Mouse (Mus musculus): ENCODE data around the gene Dis3l. TPM values are rescaled to one million over a fixed set of nuclear protein-coding genes. Genes with fewer than 3 reads are reported as not detected.
A peak's percentile ranks its signal among the peaks of the same experiment; 100 is the strongest.

The Dis3l gene
- polyA plus RNA-seq, 1 experiment = 16.9 TPM

DNA sequence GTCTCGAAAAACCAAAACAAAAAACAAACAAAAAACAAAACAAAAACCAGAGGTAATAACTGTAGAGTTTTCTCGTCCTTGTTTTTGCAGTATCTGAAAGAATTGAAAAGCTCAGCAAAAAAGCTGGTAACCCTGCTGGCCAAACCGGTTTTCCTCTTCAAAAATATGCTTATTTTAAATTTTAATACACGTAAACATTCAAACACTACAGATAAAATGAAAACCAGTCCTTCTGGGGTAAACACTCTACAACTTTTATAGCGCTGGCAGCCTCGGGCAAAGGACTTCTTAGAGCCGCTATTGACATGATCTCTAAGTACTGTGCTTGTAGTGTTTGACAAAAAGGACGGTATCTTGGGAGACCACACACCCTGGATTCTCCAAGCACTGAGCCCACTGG is 583 bp upstream of the Dis3l start:
- TF ChIP-seq CTCF (IDR thresholded peaks at IDR 0.05; ENCODE audit: control insufficient read depth, insufficient read depth, low read length) = no peak
- no peak for TF ChIP-seq POLR2A (IDR thresholded peaks at IDR 0.05; ENCODE audit: borderline replicate concordance, control insufficient read depth, low read depth, low read length)
- Histone ChIP-seq H3K4me1 (ENCODE audit: control insufficient read depth, insufficient read depth, low read length) (no peaks in the 10 kb centered on the region; the same call in 1 of the 2 replicates), H3K27ac (ENCODE audit: control insufficient read depth, insufficient read depth, low read depth, low read length, poor library complexity) (no peak overlapping the region), H3K4me3 (replicated peaks; ENCODE audit: control insufficient read depth, low read depth, low read length) (no peak overlapping the region)
- 74% methylated on average over 8 of the region's 8 CpGs for WGBS

DNA sequence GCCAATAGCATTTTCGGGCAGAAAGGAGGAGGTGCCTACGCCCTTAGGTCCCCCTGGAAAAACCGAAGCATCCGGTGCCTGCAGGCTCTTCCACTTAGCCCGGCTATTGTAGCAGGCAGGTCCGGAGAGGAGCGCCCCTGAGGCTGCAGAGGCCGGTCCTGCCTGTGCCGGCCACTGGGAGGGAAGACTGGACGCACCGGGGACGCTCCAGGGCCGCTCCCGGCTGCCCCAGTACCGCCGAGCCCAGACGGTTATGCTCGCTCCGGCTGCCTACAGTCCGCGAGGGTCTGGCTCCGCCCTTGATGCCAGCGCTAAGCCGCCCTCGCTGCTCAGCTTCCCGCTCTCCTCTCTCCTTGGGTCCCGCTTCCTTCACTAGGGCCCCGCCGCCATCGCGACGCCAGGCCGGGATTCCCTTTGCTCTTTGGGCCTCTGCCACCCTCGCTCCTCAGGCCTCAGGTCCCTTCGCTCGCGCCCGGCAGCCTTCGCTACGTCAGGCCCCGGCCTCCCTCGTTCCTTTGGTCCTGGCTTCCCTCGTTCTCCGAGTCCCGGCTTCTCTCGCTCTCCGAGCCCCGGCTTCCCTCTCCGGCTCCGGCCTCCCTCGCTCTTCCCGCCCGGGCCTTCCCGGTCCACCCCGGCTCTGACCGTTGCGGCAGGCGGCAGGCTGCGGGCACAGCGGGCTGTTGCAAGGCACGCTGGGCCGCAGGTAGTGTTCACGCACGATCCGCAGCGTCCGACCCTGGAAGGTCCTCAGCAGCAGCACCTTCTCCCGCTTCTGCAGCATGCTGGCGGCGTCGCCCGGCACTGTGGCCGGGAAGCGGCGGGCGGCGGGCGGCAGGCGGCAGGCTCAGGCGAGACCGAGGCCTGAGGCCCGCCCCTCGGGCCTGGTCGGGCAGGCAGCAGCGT is 486 bp downstream of the Dis3l start:
- TF ChIP-seq POLR2A (IDR thresholded peaks at IDR 0.05; ENCODE audit: borderline replicate concordance, control insufficient read depth, low read depth, low read length) (peak; percentile 65; the same call in 1 of the 2 replicates), CTCF (IDR thresholded peaks at IDR 0.05; ENCODE audit: control insufficient read depth, insufficient read depth, low read length) (no peak)
- H3K27ac ChIP-seq (ENCODE audit: control insufficient read depth, insufficient read depth, low read depth, low read length, poor library complexity) = peak overlapping the region; percentile 94
- H3K4me1 ChIP-seq (ENCODE audit: control insufficient read depth, insufficient read depth, low read length) = no peaks in the 10 kb centered on the region; the same call in 1 of the 2 replicates
- under 1% methylated on average over 85 of the region's 85 CpGs for WGBS
- peak overlapping the region; percentile 72 for H3K4me3 ChIP-seq (replicated peaks; ENCODE audit: control insufficient read depth, low read depth, low read length)

DNA sequence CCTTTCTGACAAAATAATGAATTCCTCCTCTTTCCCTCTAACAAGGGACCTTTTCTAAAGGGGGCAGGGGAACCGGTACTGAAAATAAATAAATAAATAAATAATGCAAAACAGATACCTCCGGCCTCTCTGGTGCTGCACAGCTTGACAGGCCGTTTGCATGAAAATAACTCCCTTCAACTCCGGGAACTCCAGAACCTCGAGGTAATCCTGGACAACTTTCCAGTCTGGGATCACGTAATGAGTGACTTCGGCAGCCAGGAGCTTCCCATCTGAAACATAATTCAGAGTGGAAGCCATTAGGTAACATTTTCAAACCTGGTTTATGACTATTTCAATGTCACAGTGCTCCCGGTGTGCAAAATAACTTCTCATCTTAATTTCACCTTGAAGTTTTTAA is 1.7 kb downstream of the Dis3l start:
- TF ChIP-seq CTCF (IDR thresholded peaks at IDR 0.05; ENCODE audit: control insufficient read depth, insufficient read depth, low read length) (no peak), POLR2A (IDR thresholded peaks at IDR 0.05; ENCODE audit: borderline replicate concordance, control insufficient read depth, low read depth, low read length) (no peak)
- WGBS = 80% methylated on average over 8 of the region's 8 CpGs
- Histone ChIP-seq H3K4me1 (ENCODE audit: control insufficient read depth, insufficient read depth, low read length) (no peaks in the 10 kb centered on the region; the same call in 1 of the 2 replicates), H3K27ac (ENCODE audit: control insufficient read depth, insufficient read depth, low read depth, low read length, poor library complexity) (no peak overlapping the region), H3K4me3 (replicated peaks; ENCODE audit: control insufficient read depth, low read depth, low read length) (no peak overlapping the region)

DNA sequence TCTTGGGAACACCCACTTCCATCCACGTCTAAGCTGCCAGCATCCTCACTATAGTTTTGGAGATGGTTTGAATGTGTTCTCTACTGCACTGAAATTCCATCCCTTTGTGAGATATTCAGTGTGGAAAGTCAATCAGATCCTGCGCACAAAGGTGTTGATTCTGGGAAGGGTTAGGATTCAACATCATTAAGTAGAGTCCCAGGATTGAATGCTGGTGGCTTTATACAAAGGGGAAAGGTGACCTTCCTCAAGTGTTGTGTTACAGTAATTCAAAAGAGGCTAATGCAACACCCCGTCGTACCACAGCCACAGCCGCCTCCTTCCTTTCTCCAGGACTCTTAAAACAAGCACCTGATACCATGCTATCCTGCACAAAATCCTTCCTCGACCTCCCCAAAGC is 5.3 kb downstream of the Dis3l start:
- 87% methylated on average over 6 of the region's 6 CpGs for WGBS
- Histone ChIP-seq H3K4me3 (replicated peaks; ENCODE audit: control insufficient read depth, low read depth, low read length) (no peak overlapping the region), H3K4me1 (ENCODE audit: control insufficient read depth, insufficient read depth, low read length) (no peaks in the 10 kb centered on the region; the same call in 1 of the 2 replicates), H3K27ac (ENCODE audit: control insufficient read depth, insufficient read depth, low read depth, low read length, poor library complexity) (no peak overlapping the region)
- TF ChIP-seq POLR2A (IDR thresholded peaks at IDR 0.05; ENCODE audit: borderline replicate concordance, control insufficient read depth, low read depth, low read length) (no peak), CTCF (IDR thresholded peaks at IDR 0.05; ENCODE audit: control insufficient read depth, insufficient read depth, low read length) (no peak)

DNA sequence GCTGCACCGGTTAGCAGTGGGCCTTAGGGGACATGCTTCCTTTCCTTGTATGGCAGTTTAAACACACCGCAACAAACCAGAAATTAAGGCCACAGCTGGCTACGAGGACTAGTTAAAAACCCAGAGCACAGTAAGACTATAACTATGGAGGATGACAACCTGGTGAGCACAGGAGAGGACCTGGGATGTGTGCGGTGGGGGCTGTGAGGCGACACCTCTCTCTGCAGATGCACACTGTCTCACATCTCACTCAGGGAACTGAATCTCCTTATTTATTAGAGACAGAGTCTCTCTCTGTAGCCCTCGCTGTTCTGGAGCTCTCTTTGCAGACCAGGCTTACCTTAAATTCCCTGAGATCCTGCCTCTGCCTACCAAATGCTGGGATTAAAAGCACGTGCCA is 17.1 kb downstream of the Dis3l start:
- Histone ChIP-seq H3K4me1 (ENCODE audit: control insufficient read depth, insufficient read depth, low read length) (no peaks in the 10 kb centered on the region), H3K4me3 (replicated peaks; ENCODE audit: control insufficient read depth, low read depth, low read length) (no peak overlapping the region), H3K27ac (ENCODE audit: control insufficient read depth, insufficient read depth, low read depth, low read length, poor library complexity) (no peak overlapping the region)
- WGBS = 89% methylated on average over 7 of the region's 7 CpGs
- TF ChIP-seq CTCF (IDR thresholded peaks at IDR 0.05; ENCODE audit: control insufficient read depth, insufficient read depth, low read length) = no peak
- TF ChIP-seq POLR2A (IDR thresholded peaks at IDR 0.05; ENCODE audit: borderline replicate concordance, control insufficient read depth, low read depth, low read length) = no peak

DNA sequence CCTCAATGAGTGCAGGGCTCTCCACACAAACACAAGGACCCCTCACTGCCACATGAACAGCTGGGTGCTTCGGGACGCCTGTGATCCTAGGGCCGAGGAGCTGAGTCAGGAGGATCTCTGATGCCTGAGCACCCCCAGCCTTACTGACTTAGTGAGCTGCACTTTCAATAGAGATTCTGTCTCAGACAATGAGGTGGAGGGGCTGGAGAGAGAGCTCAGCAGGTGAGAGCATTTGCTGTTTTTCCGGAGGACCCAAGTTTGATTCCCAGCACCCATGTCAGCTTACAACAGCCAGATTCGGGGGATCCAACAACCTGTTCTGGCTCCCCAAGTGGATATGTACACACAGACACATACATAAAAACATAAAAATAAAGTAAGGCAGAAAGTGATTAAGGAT is 24.1 kb downstream of the Dis3l start:
- Histone ChIP-seq H3K4me3 (replicated peaks; ENCODE audit: control insufficient read depth, low read depth, low read length) (no peak overlapping the region), H3K27ac (ENCODE audit: control insufficient read depth, insufficient read depth, low read depth, low read length, poor library complexity) (no peak overlapping the region), H3K4me1 (ENCODE audit: control insufficient read depth, insufficient read depth, low read length) (no peaks in the 10 kb centered on the region)
- TF ChIP-seq POLR2A (IDR thresholded peaks at IDR 0.05; ENCODE audit: borderline replicate concordance, control insufficient read depth, low read depth, low read length) (no peak), CTCF (IDR thresholded peaks at IDR 0.05; ENCODE audit: control insufficient read depth, insufficient read depth, low read length) (no peak)
- WGBS = 91% methylated on average over 5 of the region's 5 CpGs

DNA sequence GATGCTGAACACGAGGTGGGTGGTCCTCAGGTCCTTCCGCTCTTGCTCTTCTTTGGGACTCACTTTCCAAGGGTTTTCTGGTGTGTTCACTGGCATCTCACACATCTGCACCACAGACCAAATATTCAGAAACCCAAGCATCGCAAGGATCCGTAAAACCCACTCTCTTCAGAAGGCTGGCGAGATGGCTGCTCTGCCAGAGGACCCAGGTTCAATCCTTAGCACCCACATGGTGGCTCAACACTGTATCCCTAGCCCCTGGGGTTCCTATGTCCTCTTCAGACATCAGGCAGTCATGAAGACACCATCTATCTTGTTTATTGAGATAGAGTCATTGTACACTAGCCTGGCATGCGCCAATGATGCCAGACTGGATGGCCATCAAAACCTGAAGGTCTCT is 26.4 kb downstream of the Dis3l start:
- 86% methylated on average over 6 of the region's 6 CpGs for WGBS
- Histone ChIP-seq H3K27ac (ENCODE audit: control insufficient read depth, insufficient read depth, low read depth, low read length, poor library complexity) (no peak overlapping the region), H3K4me3 (replicated peaks; ENCODE audit: control insufficient read depth, low read depth, low read length) (no peak overlapping the region), H3K4me1 (ENCODE audit: control insufficient read depth, insufficient read depth, low read length) (no peaks in the 10 kb centered on the region)
- TF ChIP-seq CTCF (IDR thresholded peaks at IDR 0.05; ENCODE audit: control insufficient read depth, insufficient read depth, low read length) = no peak
- no peak for TF ChIP-seq POLR2A (IDR thresholded peaks at IDR 0.05; ENCODE audit: borderline replicate concordance, control insufficient read depth, low read depth, low read length)

DNA sequence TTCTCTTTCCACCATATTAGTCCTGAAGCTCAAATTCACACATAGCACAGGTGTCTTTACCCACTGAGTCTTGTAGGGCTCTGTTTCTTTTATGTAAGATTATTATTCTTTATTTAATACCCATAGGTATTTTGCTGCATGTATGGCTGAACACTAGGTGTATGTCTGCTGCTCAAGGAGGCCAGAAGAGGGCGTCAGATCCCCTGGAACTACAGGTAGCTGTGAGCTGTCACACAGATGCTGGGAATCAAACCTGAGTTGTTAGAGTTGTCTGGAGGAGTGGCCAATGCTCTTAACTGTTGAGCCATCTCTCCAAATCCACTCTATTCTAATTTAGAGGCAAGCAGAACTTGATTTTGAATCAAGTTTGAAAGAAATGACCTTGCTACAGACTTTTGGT is 29.0 kb downstream of the Dis3l start:
- Histone ChIP-seq H3K4me3 (replicated peaks; ENCODE audit: control insufficient read depth, low read depth, low read length) (no peak overlapping the region), H3K27ac (ENCODE audit: control insufficient read depth, insufficient read depth, low read depth, low read length, poor library complexity) (no peak overlapping the region), H3K4me1 (ENCODE audit: control insufficient read depth, insufficient read depth, low read length) (no peaks in the 10 kb centered on the region)
- 67% methylated on average over 1 of the region's 1 CpGs for WGBS
- no peak for TF ChIP-seq POLR2A (IDR thresholded peaks at IDR 0.05; ENCODE audit: borderline replicate concordance, control insufficient read depth, low read depth, low read length)
- peak; percentile 20; the same call in 1 of the 2 replicates for TF ChIP-seq CTCF (IDR thresholded peaks at IDR 0.05; ENCODE audit: control insufficient read depth, insufficient read depth, low read length)

Measured in bone marrow, adult 2 months (tissue).